Mouse (Mus musculus) left cerebral cortex, adult 11 months (tissue): ENCODE results near the gene Sh3tc1.

Source experiments
- DNase-seq: peaks from one replicate; pipeline ENCODE4 v3.0.0; 2022; ENCODE audit warnings: low spot score

Sh3tc1 gene

GRCm38 (mm10) chr5:35679256-35680155 lies 60.3 kb downstream of the Sh3tc1 start, which contains the start of gene Htra3:
Gene Htra3, minus strand, starts transcription at chr5:35679782.
- no peak for DNase-seq

GRCm38 (mm10) chr5:35676964-35677363 lies 62.8 kb downstream of the Sh3tc1 start:
- no peak for DNase-seq

GRCm38 (mm10) chr5:35674081-35674555 lies 65.7 kb downstream of the Sh3tc1 start:
- no peak for DNase-seq

GRCm38 (mm10) chr5:35673086-35673485 lies 66.7 kb downstream of the Sh3tc1 start:
- DNase-seq: no peak

- DNase-seq: no peak
Observed at GRCm38 (mm10) chr5:35672581-35672980, 67.2 kb downstream of the Sh3tc1 start.

GRCm38 (mm10) chr5:35671474-35671891 lies 68.3 kb downstream of the Sh3tc1 start:
- peak; percentile 63 for DNase-seq

- no peak for DNase-seq
Observed at GRCm38 (mm10) chr5:35670412-35670801, 69.4 kb downstream of the Sh3tc1 start.

GRCm38 (mm10) chr5:35669747-35670411 lies 69.9 kb downstream of the Sh3tc1 start:
- no peak for DNase-seq

GRCm38 (mm10) chr5:35666152-35666551 lies 73.6 kb downstream of the Sh3tc1 start:
- DNase-seq: no peak

GRCm38 (mm10) chr5:35662021-35662545 lies 77.7 kb downstream of the Sh3tc1 start:
- no peak for DNase-seq

GRCm38 (mm10) chr5:35661210-35661609 lies 78.6 kb downstream of the Sh3tc1 start:
- no peak for DNase-seq

GRCm38 (mm10) chr5:35659503-35659902 lies 80.3 kb downstream of the Sh3tc1 start:
- DNase-seq: no peak

GRCm38 (mm10) chr5:35655753-35656485 lies 83.9 kb downstream of the Sh3tc1 start:
- no peak for DNase-seq

GRCm38 (mm10) chr5:35653743-35654395 lies 85.9 kb downstream of the Sh3tc1 start:
- DNase-seq: no peak

GRCm38 (mm10) chr5:35652872-35653271 lies 86.9 kb downstream of the Sh3tc1 start:
- DNase-seq: no peak

- no peak for DNase-seq
Observed at GRCm38 (mm10) chr5:35652319-35652718, 87.5 kb downstream of the Sh3tc1 start.

- no peak for DNase-seq
Observed at GRCm38 (mm10) chr5:35648230-35648629, 91.6 kb downstream of the Sh3tc1 start.

GRCm38 (mm10) chr5:35647562-35647961 lies 92.2 kb downstream of the Sh3tc1 start:
- no peak for DNase-seq
